ENCODE assay signal across 17 mouse cellular contexts in the genomic region with DNA sequence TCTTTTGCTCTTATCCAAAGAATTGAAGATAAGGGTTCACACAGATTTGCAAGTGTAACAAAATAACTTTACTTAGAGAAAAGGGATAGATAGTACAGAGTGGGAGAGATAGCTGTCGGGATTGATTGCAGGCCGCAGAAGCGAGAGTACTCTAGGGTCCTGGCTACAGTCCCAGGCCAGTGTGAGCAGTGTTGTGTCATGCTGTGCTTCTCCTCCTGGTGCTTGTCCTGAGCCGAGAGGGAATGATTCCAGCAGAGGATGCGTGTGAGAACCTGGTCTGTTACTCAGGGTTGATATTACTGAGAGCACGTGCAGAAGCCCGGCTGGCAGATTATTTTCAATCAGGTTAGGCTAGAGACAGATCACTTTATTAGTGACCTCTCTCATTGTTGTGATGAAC.
A peak's percentile ranks its signal among the peaks of the same experiment; 100 is the strongest.
DNase-seq lines count a peak whose midpoint lies in the region; ATAC-seq lines count a peak whose summit lies in the region.
"Had no signal": no experiment of that assay in that cellular context is flagged by ENCODE, and none has a peak within 500 bp of the region (broad histone marks: within the 10 kb centered on the region; RNA-seq: fewer than 3 reads in every experiment).

No protein-coding gene starts in this region.

- DNase-seq in heart, adult 9 months (ENCODE audit: low spot score in 2 of 2), result no peak
- DNase-seq in lung, postnatal 14 days, result no peak
- peak; percentile 40 to 54 for DNase-seq in cerebellum, adult 18-20 months
- peak; percentile 50 to 66 for DNase-seq in cerebellum, postnatal 25 days
- DNase-seq in adrenal gland, adult 2 months, result no peak
- DNase-seq: adrenal gland, postnatal 10 days; liver, embryonic 13.5 days; right cerebral cortex, adult 18-20 months; thymus, adult 18-20 months had no signal

- no peak overlapping the region for H3K4me3 ChIP-seq in heart, embryonic 15.5 days
- no peak overlapping the region for H3K4me3 ChIP-seq in lung, embryonic 16.5 days (ENCODE audit: low read length)
- H3K4me3 ChIP-seq: embryonic facial prominence, embryonic 12.5 days; forebrain, embryonic 10.5 days; kidney, embryonic 15.5 days; layer of hippocampus, adult 2 months; liver, embryonic 13.5 days; neural tube, embryonic 13.5 days had no signal

- H3K27me3 ChIP-seq in heart, embryonic 15.5 days, result no peaks in the 10 kb centered on the region
- H3K27me3 ChIP-seq in lung, embryonic 16.5 days (ENCODE audit: control insufficient read depth, insufficient read depth, low read depth, low read length), result no peaks in the 10 kb centered on the region
- H3K27me3 ChIP-seq: embryonic facial prominence, embryonic 12.5 days; kidney, embryonic 15.5 days; liver, embryonic 13.5 days; neural tube, embryonic 13.5 days had no signal

- H3K27ac ChIP-seq in heart, embryonic 15.5 days, result peak overlapping the region; percentile 53
- H3K27ac ChIP-seq in lung, embryonic 16.5 days (ENCODE audit: low read length), result no peak overlapping the region
- H3K27ac ChIP-seq: embryonic facial prominence, embryonic 12.5 days; forebrain, embryonic 10.5 days; kidney, embryonic 15.5 days; layer of hippocampus, adult 2 months; liver, embryonic 13.5 days; neural tube, embryonic 13.5 days had no signal

- H3K9me3 ChIP-seq in heart, embryonic 15.5 days (replicated peaks), result no peaks in the 10 kb centered on the region
- H3K9me3 ChIP-seq in lung, embryonic 16.5 days (ENCODE audit: control insufficient read depth, low read length), result no peaks in the 10 kb centered on the region
- H3K9me3 ChIP-seq: embryonic facial prominence, embryonic 12.5 days; forebrain, embryonic 10.5 days; G1E; kidney, embryonic 15.5 days; liver, embryonic 13.5 days; neural tube, embryonic 13.5 days had no signal

- no peak overlapping the region for H3K9ac ChIP-seq in heart, embryonic 15.5 days
- no peak overlapping the region for H3K9ac ChIP-seq in lung, embryonic 16.5 days (ENCODE audit: low read length)
- H3K9ac ChIP-seq: embryonic facial prominence, embryonic 12.5 days; kidney, embryonic 15.5 days; liver, embryonic 13.5 days; neural tube, embryonic 13.5 days had no signal

- no peaks in the 10 kb centered on the region for H3K36me3 ChIP-seq in heart, embryonic 15.5 days
- no peaks in the 10 kb centered on the region for H3K36me3 ChIP-seq in lung, embryonic 16.5 days (ENCODE audit: control insufficient read depth, insufficient read depth, low read length)
- H3K36me3 ChIP-seq: embryonic facial prominence, embryonic 12.5 days; forebrain, embryonic 10.5 days; G1E; kidney, embryonic 15.5 days; liver, embryonic 13.5 days; neural tube, embryonic 13.5 days had no signal

- ATAC-seq in heart, embryonic 15.5 days (replicated peaks; ENCODE audit: insufficient number of reproducible peaks, insufficient read depth, low FRiP score, low read depth), result peak; percentile 78
- ATAC-seq in lung, embryonic 16.5 days (ENCODE audit: low read depth), result peak; percentile 64

- 31% methylated on average over 7 of the region's 7 CpGs for WGBS in heart, embryonic 15.5 days
- 47% methylated on average over 7 of the region's 7 CpGs for WGBS in lung, embryonic 16.5 days

- H3K4me2 ChIP-seq in heart, embryonic 15.5 days, result no peak overlapping the region
- H3K4me2 ChIP-seq in lung, embryonic 16.5 days (ENCODE audit: low read depth, low read length), result no peak overlapping the region
- H3K4me2 ChIP-seq: embryonic facial prominence, embryonic 12.5 days; kidney, embryonic 15.5 days; liver, embryonic 13.5 days; neural tube, embryonic 13.5 days had no signal

- H3K4me1 ChIP-seq in heart, embryonic 15.5 days (replicated peaks), result peaks cover 14% of the 10 kb centered on the region
- peaks cover 6% of the 10 kb centered on the region; the same call in 1 of the 2 replicates for H3K4me1 ChIP-seq in lung, embryonic 16.5 days (replicated peaks; ENCODE audit: control insufficient read depth, insufficient read depth, low read length)

Comparison
In these comparisons a context has a peak if more than half of its experiments do, and no peak if none do; other contexts are left out.
1. DNase-seq: peak in cerebellum, adult 18-20 months (2 of 2) and cerebellum, postnatal 25 days (2 of 2); none in heart, adult 9 months (0 of 2), lung, postnatal 14 days (single experiment) and adrenal gland, adult 2 months (single experiment).